Mouse (Mus musculus) thymus, adult 2 months (tissue): Measurements from ENCODE around the gene Frat2. TPM values are rescaled to one million over a fixed set of nuclear protein-coding genes. Genes with fewer than 3 reads are reported as not detected.

ENCODE experiments used
- DNase-seq: peaks from one replicate; pipeline ENCODE4 v3.0.0; 2021
- H3K27ac ChIP-seq: fragments of 200-500 bp; 2 replicates; pipeline ENCODE4 v1.5.1; 2012; ENCODE audit warnings: low read length, control low read depth; ENCODE audit not compliant: control insufficient read depth, insufficient read depth
- H3K27me3 ChIP-seq: fragments of 200-500 bp; 2 replicates; pipeline ENCODE4 v1.6.1; 2012; ENCODE audit warnings: mild to moderate bottlenecking, low read length, moderate library complexity, mixed read lengths; ENCODE audit not compliant: control insufficient read depth, insufficient read depth
- H3K36me3 ChIP-seq: fragments of 200-500 bp; 2 replicates; pipeline ENCODE4 v1.6.1; 2012; ENCODE audit warnings: mild to moderate bottlenecking, low read length, moderate library complexity; ENCODE audit not compliant: control insufficient read depth, insufficient read depth
- H3K4me1 ChIP-seq: fragments of 200-500 bp; replicated peaks from 2 replicates; pipeline ENCODE4 v1.6.1; 2012; ENCODE audit warnings: low read length; ENCODE audit not compliant: control insufficient read depth, insufficient read depth
- H3K4me3 ChIP-seq: fragments of 200-500 bp; 2 replicates; pipeline ENCODE4 v1.5.1; 2012; ENCODE audit warnings: mild to moderate bottlenecking, low read length, control low read depth, moderate library complexity; ENCODE audit not compliant: control insufficient read depth, insufficient read depth
- CTCF ChIP-seq: fragments of 200-500 bp; IDR thresholded peaks from 2 replicates; pipeline ENCODE4 v1.5.1; 2012; ENCODE audit warnings: mild to moderate bottlenecking, control low read depth, low read length, moderate library complexity, borderline replicate concordance; ENCODE audit not compliant: control insufficient read depth, poor library complexity, insufficient read depth; ENCODE audit errors: extremely low read depth
- POLR2A ChIP-seq: fragments of 200-500 bp; IDR thresholded peaks from 2 replicates; pipeline ENCODE4 v1.6.1; 2012; ENCODE audit warnings: mild to moderate bottlenecking, low read length, control low read depth, moderate library complexity; ENCODE audit not compliant: control insufficient read depth, poor library complexity, insufficient read depth; ENCODE audit errors: extremely low read depth
- WGBS: fragments of 180-500 bp; shearing (Covaris S2); methylation state at CpG from one replicate; pipeline ENCODE4 v1.1.7; 2018; 5-methylcytosine and 5-hydroxymethylcytosine counted together
- polyA plus RNA-seq: library from polyadenylated mRNA; depleted of rRNA; stranded (reverse); fragments of >200 nt; gene quantifications from 2 replicates; pipeline ENCODE4 v1.2.3, GENCODE M21; 2012

The Frat2 gene
- polyA plus RNA-seq, 1 experiment: 27.4 TPM

GRCm38 (mm10) chr19:41822589-41822988, 25.3 kb downstream of the Frat2 start:
- Histone ChIP-seq H3K4me1 (no peaks in the 10 kb centered on the region), H3K4me3 (no peak overlapping the region), H3K36me3 (no peaks in the 10 kb centered on the region), H3K27me3 (no peaks in the 10 kb centered on the region), H3K27ac (no peak overlapping the region)
- 96% methylated on average over 1 of the region's 1 CpGs for WGBS
- TF ChIP-seq POLR2A: no peak
- no peak for TF ChIP-seq CTCF
- DNase-seq: no peak

GRCm38 (mm10) chr19:41821436-41821835, 26.5 kb downstream of the Frat2 start:
- Histone ChIP-seq H3K27ac (no peak overlapping the region), H3K4me1 (no peaks in the 10 kb centered on the region), H3K4me3 (no peak overlapping the region), H3K27me3 (no peaks in the 10 kb centered on the region), H3K36me3 (no peaks in the 10 kb centered on the region)
- TF ChIP-seq CTCF (no peak), POLR2A (no peak)
- 90% methylated on average over 5 of the region's 5 CpGs for WGBS
- DNase-seq: no peak

GRCm38 (mm10) chr19:41818749-41819148, 29.2 kb downstream of the Frat2 start:
- WGBS: 50% methylated on average over 4 of the region's 4 CpGs
- no peak overlapping the region for H3K27ac ChIP-seq
- no peak for DNase-seq
- no peak overlapping the region for H3K4me3 ChIP-seq
- H3K27me3 ChIP-seq: no peaks in the 10 kb centered on the region
- TF ChIP-seq CTCF: no peak
- no peak for TF ChIP-seq POLR2A
- no peaks in the 10 kb centered on the region for H3K36me3 ChIP-seq
- H3K4me1 ChIP-seq: no peaks in the 10 kb centered on the region

- Histone ChIP-seq H3K4me1 (no peaks in the 10 kb centered on the region), H3K4me3 (no peak overlapping the region), H3K27me3 (no peaks in the 10 kb centered on the region), H3K27ac (no peak overlapping the region), H3K36me3 (no peaks in the 10 kb centered on the region)
- no peak for DNase-seq
- 94% methylated on average over 10 of the region's 10 CpGs for WGBS
- TF ChIP-seq CTCF (no peak), POLR2A (no peak)
These were observed 30.6 kb downstream of the Frat2 start for GRCm38 (mm10) chr19:41817325-41817724.

- no peaks in the 10 kb centered on the region for H3K4me1 ChIP-seq
- 86% methylated on average over 5 of the region's 5 CpGs for WGBS
- TF ChIP-seq POLR2A (no peak), CTCF (no peak)
- no peak for DNase-seq
- H3K27ac ChIP-seq: no peak overlapping the region
- H3K27me3 ChIP-seq: no peaks in the 10 kb centered on the region
- no peak overlapping the region for H3K4me3 ChIP-seq
- H3K36me3 ChIP-seq: no peaks in the 10 kb centered on the region
These were observed 31.0 kb downstream of the Frat2 start for GRCm38 (mm10) chr19:41816915-41817314.

- TF ChIP-seq CTCF (no peak), POLR2A (no peak)
- no peak overlapping the region for H3K4me3 ChIP-seq
- H3K4me1 ChIP-seq: no peaks in the 10 kb centered on the region
- H3K36me3 ChIP-seq: no peaks in the 10 kb centered on the region
- WGBS: 86% methylated on average over 5 of the region's 5 CpGs
- no peaks in the 10 kb centered on the region for H3K27me3 ChIP-seq
- H3K27ac ChIP-seq: no peak overlapping the region
- no peak for DNase-seq
These were observed 31.5 kb downstream of the Frat2 start for GRCm38 (mm10) chr19:41816410-41816809.

GRCm38 (mm10) chr19:41813374-41813773, 34.6 kb downstream of the Frat2 start:
- Histone ChIP-seq H3K36me3 (no peaks in the 10 kb centered on the region), H3K27me3 (no peaks in the 10 kb centered on the region), H3K4me3 (no peak overlapping the region), H3K27ac (no peak overlapping the region), H3K4me1 (no peaks in the 10 kb centered on the region)
- DNase-seq: no peak
- TF ChIP-seq POLR2A (no peak), CTCF (no peak)
- WGBS: 95% methylated on average over 4 of the region's 4 CpGs
